Mouse (Mus musculus): ENCODE results near the gene Uimc1.

GRCm38 (mm10) chr13:54988181-54988760, 111.8 kb downstream of the Uimc1 start:
- no peak for TF ChIP-seq POLR2A (IDR thresholded peaks at IDR 0.05; ENCODE audit: borderline replicate concordance, extremely low read depth, low read depth, low read length)
- no peak for TF ChIP-seq CTCF (IDR thresholded peaks at IDR 0.05; ENCODE audit: insufficient read depth, low read length)

Measured in lung, adult 2 months (tissue).